Mouse (Mus musculus) left cerebral cortex, adult 11 months (tissue): ENCODE results near the gene Zdhhc18.

Experiments used
- DNase-seq: peaks from one replicate; pipeline ENCODE4 v3.0.0; 2022; ENCODE audit warnings: low spot score

Gene Zdhhc18

GRCm38 (mm10) chr4:133630326-133630920 lies 19.5 kb downstream of the Zdhhc18 start:
- no peak for DNase-seq

- DNase-seq: no peak
Observed at GRCm38 (mm10) chr4:133629191-133629590, 20.8 kb downstream of the Zdhhc18 start.

GRCm38 (mm10) chr4:133628517-133628916 lies 21.4 kb downstream of the Zdhhc18 start:
- no peak for DNase-seq

GRCm38 (mm10) chr4:133627039-133627438 lies 22.9 kb downstream of the Zdhhc18 start:
- DNase-seq: no peak

- no peak for DNase-seq
Observed at GRCm38 (mm10) chr4:133626621-133627020, 23.3 kb downstream of the Zdhhc18 start.

- no peak for DNase-seq
Observed at GRCm38 (mm10) chr4:133626221-133626620, 23.7 kb downstream of the Zdhhc18 start.

- no peak for DNase-seq
Observed at GRCm38 (mm10) chr4:133625621-133626071, 24.3 kb downstream of the Zdhhc18 start.

GRCm38 (mm10) chr4:133624830-133625229 lies 25.1 kb downstream of the Zdhhc18 start:
- DNase-seq: no peak

- DNase-seq: no peak
Observed at GRCm38 (mm10) chr4:133622161-133622695, 27.7 kb downstream of the Zdhhc18 start.

- no peak for DNase-seq
Observed at GRCm38 (mm10) chr4:133620668-133621067, 29.3 kb downstream of the Zdhhc18 start.

GRCm38 (mm10) chr4:133619473-133620136 lies 30.3 kb downstream of the Zdhhc18 start:
- no peak for DNase-seq

- no peak for DNase-seq
Observed at GRCm38 (mm10) chr4:133617936-133618335, 32.0 kb downstream of the Zdhhc18 start.

- no peak for DNase-seq
Observed at GRCm38 (mm10) chr4:133615416-133615815, 34.5 kb downstream of the Zdhhc18 start.

- DNase-seq: peak; percentile 68
Observed at GRCm38 (mm10) chr4:133614274-133614761, 35.6 kb downstream of the Zdhhc18 start.

GRCm38 (mm10) chr4:133613867-133614266 lies 36.1 kb downstream of the Zdhhc18 start:
- DNase-seq: no peak

GRCm38 (mm10) chr4:133613026-133613425 lies 36.9 kb downstream of the Zdhhc18 start:
- DNase-seq: no peak

GRCm38 (mm10) chr4:133612416-133612815 lies 37.5 kb downstream of the Zdhhc18 start:
- no peak for DNase-seq

GRCm38 (mm10) chr4:133611815-133612214 lies 38.1 kb downstream of the Zdhhc18 start:
- DNase-seq: no peak

GRCm38 (mm10) chr4:133609719-133610118 lies 40.2 kb downstream of the Zdhhc18 start:
- DNase-seq: peak; percentile 50

- DNase-seq: no peak
Observed at GRCm38 (mm10) chr4:133607284-133607683, 42.7 kb downstream of the Zdhhc18 start.

GRCm38 (mm10) chr4:133605330-133605729 lies 44.6 kb downstream of the Zdhhc18 start:
- no peak for DNase-seq

- no peak for DNase-seq
Observed at GRCm38 (mm10) chr4:133604856-133605255, 45.1 kb downstream of the Zdhhc18 start.

- no peak for DNase-seq
Observed at GRCm38 (mm10) chr4:133604175-133604574, 45.8 kb downstream of the Zdhhc18 start.
